Mouse (Mus musculus): ENCODE results near the gene Aste1. TPM values are rescaled to one million over a fixed set of nuclear protein-coding genes. Genes with fewer than 3 reads are reported as not detected.

Gene Aste1
- 7.3 and 8.1 TPM in 2 replicates for polyA plus RNA-seq (2015; fragmentation: Nextera tagmentation; extraction: Ambion mirVana)

DNA sequence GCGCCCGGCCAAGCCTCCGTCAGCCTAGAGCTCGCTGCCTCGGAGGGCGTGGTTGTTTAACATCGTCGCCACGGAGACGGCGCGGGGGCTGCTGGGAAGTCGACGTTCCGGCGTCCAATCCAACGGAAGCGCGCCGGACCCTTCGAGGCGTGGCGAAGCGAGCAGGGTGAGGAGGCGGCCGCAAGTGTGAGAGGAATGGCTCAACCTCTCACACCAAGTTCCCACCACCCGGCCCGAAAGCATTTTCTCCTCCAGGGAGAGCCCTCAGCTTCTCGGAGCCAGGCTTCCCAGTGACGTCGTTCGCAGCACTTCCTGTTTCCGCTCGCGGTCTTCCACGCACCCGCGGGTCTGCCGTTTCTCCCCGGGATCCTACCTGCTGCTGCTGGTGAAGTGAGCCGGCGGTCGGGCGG is at the start of gene Aste1, which contains the start of gene Nek11:
Gene Aste1, plus strand, starts transcription at position 175 of the 410 bp plus-strand sequence.
Gene Nek11, minus strand, starts transcription at position 307 of the 410 bp plus-strand sequence.
- DNase-seq (ENCODE audit: low spot score) (peak; percentile 98), ATAC-seq (ENCODE audit: low FRiP score, low TSS enrichment) (peak; percentile 99)
- under 1% methylated on average over 43 of the region's 44 CpGs for WGBS
- no peaks in the 10 kb centered on the region for H3K27me3 ChIP-seq (ENCODE audit: control insufficient read depth, insufficient read depth, low read length)
- H3K9ac ChIP-seq (ENCODE audit: low read length): peak within 1 kb of the TSS; percentile 71
- H3K4me2 ChIP-seq (replicated peaks; ENCODE audit: low read depth): peak within 1 kb of the TSS; percentile 78
- no peaks in the 10 kb centered on the region for H3K9me3 ChIP-seq (ENCODE audit: control insufficient read depth, low read length)
- peak within 1 kb of the TSS; percentile 90 for H3K27ac ChIP-seq (replicated peaks)
- peak within 1 kb of the TSS; percentile 65 for H3K4me3 ChIP-seq (ENCODE audit: low read depth, low read length)
- no peaks in the 10 kb centered on the region for H3K4me1 ChIP-seq (replicated peaks; ENCODE audit: control insufficient read depth, insufficient read depth)
- H3K36me3 ChIP-seq (ENCODE audit: control insufficient read depth, insufficient read depth, low read length): peaks cover 2% of the 10 kb centered on the region; the same call in 1 of the 2 replicates
- peak; percentile 46 for TF ChIP-seq CTCF (IDR thresholded peaks at IDR 0.05; ENCODE audit: low read depth)
- TF ChIP-seq EP300 (optimal IDR thresholded peaks at IDR 0.05): no peak

DNA sequence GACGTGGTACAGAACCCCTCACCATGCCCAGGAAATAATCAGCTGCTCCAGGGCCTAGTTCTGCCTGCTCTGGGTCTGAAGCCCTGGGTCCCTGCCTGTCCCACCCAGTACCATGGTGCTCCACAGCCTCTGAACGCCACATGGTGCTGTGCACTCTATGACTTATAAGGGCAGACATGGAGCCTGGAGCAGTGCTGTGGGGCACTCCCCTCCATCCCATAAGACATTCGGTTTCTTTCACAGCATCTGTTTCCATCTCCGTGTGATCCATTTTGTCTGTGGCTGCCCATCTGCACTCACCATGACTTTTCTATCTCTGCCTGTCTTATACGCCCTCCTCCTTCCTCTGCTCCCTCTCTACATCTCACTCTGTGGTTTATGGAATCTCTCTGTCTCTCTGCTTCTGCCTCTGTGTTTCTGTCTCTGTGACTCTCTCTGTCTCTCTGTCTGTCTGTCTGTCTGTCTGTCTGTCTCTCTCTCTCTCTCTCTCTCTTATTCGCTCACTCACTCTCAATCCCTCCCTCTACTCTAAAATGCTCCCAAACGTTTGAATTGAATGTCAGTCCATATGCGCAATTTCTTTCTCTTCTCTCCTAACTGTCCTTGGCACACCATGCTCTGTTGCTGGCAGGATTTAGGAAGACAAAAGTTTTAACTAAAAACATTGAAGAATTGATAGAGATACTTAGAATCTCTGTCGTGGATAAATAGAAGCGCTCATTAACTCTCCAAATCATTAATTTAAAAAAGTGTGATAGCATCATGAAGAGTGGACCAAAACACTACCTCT is 46.8 kb upstream of the Aste1 start:
- Histone ChIP-seq H3K36me3 (ENCODE audit: control insufficient read depth, insufficient read depth, low read length) (no peaks in the 10 kb centered on the region), H3K4me1 (replicated peaks; ENCODE audit: control insufficient read depth, insufficient read depth) (no peaks in the 10 kb centered on the region), H3K9me3 (ENCODE audit: control insufficient read depth, low read length) (no peaks in the 10 kb centered on the region), H3K9ac (ENCODE audit: low read length) (no peak overlapping the region), H3K27me3 (ENCODE audit: control insufficient read depth, insufficient read depth, low read length) (no peaks in the 10 kb centered on the region), H3K4me2 (replicated peaks; ENCODE audit: low read depth) (no peak overlapping the region), H3K27ac (replicated peaks) (no peak overlapping the region), H3K4me3 (ENCODE audit: low read depth, low read length) (no peak overlapping the region)
- 68% methylated on average over 10 of the region's 10 CpGs for WGBS
- TF ChIP-seq EP300 (optimal IDR thresholded peaks at IDR 0.05) (no peak), CTCF (IDR thresholded peaks at IDR 0.05; ENCODE audit: low read depth) (no peak)
- DNase-seq (ENCODE audit: low spot score) (no peak), ATAC-seq (ENCODE audit: low FRiP score, low TSS enrichment) (no peak)

DNA sequence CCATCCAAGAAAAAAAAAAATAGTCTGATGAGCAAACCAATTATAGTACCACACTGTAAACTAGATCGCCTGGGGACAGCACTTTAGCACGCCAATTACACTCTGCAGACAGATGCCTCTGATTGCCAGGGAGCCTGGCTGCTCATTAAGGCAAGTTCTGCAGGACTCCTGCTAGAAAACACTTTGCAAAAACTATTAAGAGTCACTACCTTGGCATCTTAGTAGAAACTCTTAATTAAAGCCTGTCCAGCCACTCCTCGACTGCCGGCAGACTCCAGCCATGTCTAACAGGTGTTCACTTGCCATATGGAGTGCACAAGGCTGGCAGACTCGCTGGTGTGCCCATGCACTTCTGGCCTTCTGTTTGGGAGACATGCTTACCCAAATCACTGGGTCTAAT is 46.2 kb upstream of the Aste1 start:
- Histone ChIP-seq H3K4me1 (replicated peaks; ENCODE audit: control insufficient read depth, insufficient read depth) (no peaks in the 10 kb centered on the region), H3K4me3 (ENCODE audit: low read depth, low read length) (no peak overlapping the region), H3K36me3 (ENCODE audit: control insufficient read depth, insufficient read depth, low read length) (no peaks in the 10 kb centered on the region), H3K9ac (ENCODE audit: low read length) (no peak overlapping the region), H3K9me3 (ENCODE audit: control insufficient read depth, low read length) (no peaks in the 10 kb centered on the region), H3K27me3 (ENCODE audit: control insufficient read depth, insufficient read depth, low read length) (no peaks in the 10 kb centered on the region), H3K27ac (replicated peaks) (no peak overlapping the region), H3K4me2 (replicated peaks; ENCODE audit: low read depth) (no peak overlapping the region)
- ATAC-seq (ENCODE audit: low FRiP score, low TSS enrichment) (no peak), DNase-seq (ENCODE audit: low spot score) (no peak)
- 70% methylated on average over 5 of the region's 5 CpGs for WGBS
- TF ChIP-seq CTCF (IDR thresholded peaks at IDR 0.05; ENCODE audit: low read depth) (no peak), EP300 (optimal IDR thresholded peaks at IDR 0.05) (no peak)

DNA sequence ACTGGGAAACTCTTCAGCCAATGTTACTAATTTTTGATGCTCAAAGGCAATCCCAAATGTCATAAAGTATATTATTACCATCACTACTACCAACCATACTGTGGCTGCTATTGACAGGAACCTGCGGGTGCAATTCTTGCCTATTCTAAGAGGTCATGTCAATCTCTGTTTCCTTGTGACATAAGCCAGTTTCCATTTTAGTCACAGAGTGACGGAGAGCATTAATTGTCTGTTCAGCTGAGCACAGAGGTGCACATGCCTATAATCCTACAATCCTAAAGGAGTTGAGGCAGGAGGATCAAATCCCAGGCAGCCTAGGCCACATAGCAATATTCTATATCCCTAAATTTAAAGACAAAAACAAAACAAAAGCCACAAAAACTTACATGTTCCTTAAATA is 33.0 kb upstream of the Aste1 start:
- Histone ChIP-seq H3K4me2 (replicated peaks; ENCODE audit: low read depth) (no peak overlapping the region), H3K27ac (replicated peaks) (no peak overlapping the region), H3K4me3 (ENCODE audit: low read depth, low read length) (no peak overlapping the region), H3K9ac (ENCODE audit: low read length) (no peak overlapping the region), H3K36me3 (ENCODE audit: control insufficient read depth, insufficient read depth, low read length) (no peaks in the 10 kb centered on the region), H3K9me3 (ENCODE audit: control insufficient read depth, low read length) (no peaks in the 10 kb centered on the region), H3K27me3 (ENCODE audit: control insufficient read depth, insufficient read depth, low read length) (no peaks in the 10 kb centered on the region), H3K4me1 (replicated peaks; ENCODE audit: control insufficient read depth, insufficient read depth) (no peaks in the 10 kb centered on the region)
- DNase-seq (ENCODE audit: low spot score) (no peak), ATAC-seq (ENCODE audit: low FRiP score, low TSS enrichment) (no peak)
- WGBS: 83% methylated on average over 2 of the region's 2 CpGs
- no peak for TF ChIP-seq EP300 (optimal IDR thresholded peaks at IDR 0.05)
- TF ChIP-seq CTCF (IDR thresholded peaks at IDR 0.05; ENCODE audit: low read depth): no peak

DNA sequence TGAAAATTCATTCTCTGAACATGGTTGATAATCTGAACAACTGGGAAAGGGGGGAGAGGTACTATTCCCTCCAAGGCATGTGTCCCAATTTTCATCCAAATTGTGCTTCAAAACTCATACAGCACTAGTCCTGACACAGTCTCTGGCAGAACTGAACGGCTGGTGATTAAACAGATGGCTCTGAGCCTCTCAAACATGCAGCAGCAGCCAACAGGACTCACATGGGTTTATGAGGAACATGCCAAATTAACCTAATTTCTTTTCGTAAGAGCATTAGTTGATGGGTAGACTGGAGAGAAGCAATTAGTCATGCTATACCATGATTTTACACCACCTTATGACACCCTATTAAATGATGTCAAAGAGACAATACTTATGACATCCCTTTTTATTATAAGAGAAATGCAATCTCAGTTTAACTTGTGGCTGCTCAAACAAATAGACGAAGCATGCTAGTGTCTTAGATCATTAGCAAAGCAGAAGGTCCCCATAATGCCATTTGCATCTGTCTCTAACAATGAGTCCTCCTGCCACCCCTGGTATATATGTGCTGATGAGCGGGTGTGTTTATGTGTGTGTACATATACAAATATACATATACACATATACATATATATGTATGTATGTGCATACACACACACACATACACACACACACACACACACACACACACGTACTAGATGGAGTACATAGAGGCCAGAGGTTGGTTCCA is 31.5 kb upstream of the Aste1 start:
- WGBS: 77% methylated on average over 5 of the region's 5 CpGs
- H3K9me3 ChIP-seq (ENCODE audit: control insufficient read depth, low read length): no peaks in the 10 kb centered on the region
- H3K27ac ChIP-seq (replicated peaks): no peak overlapping the region
- H3K36me3 ChIP-seq (ENCODE audit: control insufficient read depth, insufficient read depth, low read length): no peaks in the 10 kb centered on the region
- DNase-seq (ENCODE audit: low spot score): no peak
- no peak for TF ChIP-seq CTCF (IDR thresholded peaks at IDR 0.05; ENCODE audit: low read depth)
- TF ChIP-seq EP300 (optimal IDR thresholded peaks at IDR 0.05): no peak
- H3K27me3 ChIP-seq (ENCODE audit: control insufficient read depth, insufficient read depth, low read length): no peaks in the 10 kb centered on the region
- H3K4me1 ChIP-seq (replicated peaks; ENCODE audit: control insufficient read depth, insufficient read depth): no peaks in the 10 kb centered on the region
- no peak overlapping the region for H3K9ac ChIP-seq (ENCODE audit: low read length)
- no peak overlapping the region for H3K4me2 ChIP-seq (replicated peaks; ENCODE audit: low read depth)
- ATAC-seq (ENCODE audit: low FRiP score, low TSS enrichment): no peak
- no peak overlapping the region for H3K4me3 ChIP-seq (ENCODE audit: low read depth, low read length)

DNA sequence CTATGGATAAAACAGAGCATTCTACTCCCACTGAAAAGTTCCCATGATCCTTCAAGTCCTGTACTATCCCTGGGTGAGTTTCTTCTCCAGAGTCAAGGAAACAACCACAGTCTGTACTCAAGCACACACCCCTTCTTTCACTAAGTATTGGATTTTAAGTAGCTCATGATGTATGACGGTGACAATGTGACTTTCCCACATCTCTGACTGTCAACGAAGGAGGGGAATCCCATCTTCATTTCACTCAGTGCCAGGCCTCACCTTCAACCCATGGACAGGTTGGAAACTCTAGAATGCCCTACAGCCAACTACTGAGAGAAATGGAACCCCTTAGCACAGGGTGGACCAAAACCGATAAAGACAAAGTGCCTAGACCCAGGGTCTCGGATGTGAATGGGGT is 29.0 kb upstream of the Aste1 start:
- Histone ChIP-seq H3K9me3 (ENCODE audit: control insufficient read depth, low read length) (no peaks in the 10 kb centered on the region), H3K27me3 (ENCODE audit: control insufficient read depth, insufficient read depth, low read length) (no peaks in the 10 kb centered on the region), H3K4me2 (replicated peaks; ENCODE audit: low read depth) (no peak overlapping the region), H3K4me3 (ENCODE audit: low read depth, low read length) (no peak overlapping the region), H3K9ac (ENCODE audit: low read length) (no peak overlapping the region), H3K27ac (replicated peaks) (no peak overlapping the region), H3K36me3 (ENCODE audit: control insufficient read depth, insufficient read depth, low read length) (no peaks in the 10 kb centered on the region), H3K4me1 (replicated peaks; ENCODE audit: control insufficient read depth, insufficient read depth) (no peaks in the 10 kb centered on the region)
- no peak for TF ChIP-seq CTCF (IDR thresholded peaks at IDR 0.05; ENCODE audit: low read depth)
- 91% methylated on average over 4 of the region's 4 CpGs for WGBS
- DNase-seq (ENCODE audit: low spot score): no peak
- ATAC-seq (ENCODE audit: low FRiP score, low TSS enrichment): no peak

Data from stomach, postnatal 0 days (tissue).